Mouse (Mus musculus): Measurements from ENCODE around the gene Cfap73. TPM values are rescaled to one million over a fixed set of nuclear protein-coding genes. Genes with fewer than 3 reads are reported as not detected.

Cfap73 gene
- polyA plus RNA-seq (2017; shearing (Covaris generic)), result not detected

DNA sequence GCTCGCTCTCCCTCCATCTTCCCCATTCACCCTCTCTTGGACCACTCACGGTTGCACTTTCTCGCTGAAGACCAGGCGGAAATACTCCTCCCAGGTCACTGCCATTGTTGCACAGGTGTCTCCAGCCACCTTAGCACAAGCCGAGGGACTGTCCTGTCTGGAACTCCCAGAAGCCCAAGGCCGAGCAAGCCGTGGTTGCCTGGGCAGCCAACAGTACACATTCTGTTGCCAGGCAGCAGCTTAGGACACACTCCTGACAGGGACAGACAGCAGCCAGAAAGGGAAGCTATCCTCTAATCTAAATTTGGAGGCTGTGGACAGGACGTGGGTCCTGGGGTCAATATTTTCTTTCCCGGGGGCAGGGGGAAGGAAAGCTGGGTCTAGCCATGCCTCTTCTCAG is at the start of gene Cfap73:
Cfap73 (minus strand) TSS at position 105 of the 400 bp plus-strand sequence.

GRCm38 (mm10) chr5:120648569-120649373 is 14.7 kb upstream of the Cfap73 start, which contains the start of gene Rasal1:
Gene Rasal1, plus strand, starts transcription at chr5:120648812.

GRCm38 (mm10) chr5:120612442-120612821 is 21.6 kb downstream of the Cfap73 start, which contains the start of the genes Rita1 and Ddx54:
Gene Rita1, minus strand, starts transcription at chr5:120612589.
Gene Ddx54, plus strand, starts transcription at chr5:120612739.

GRCm38 (mm10) chr5:120588569-120589094 is 45.4 kb downstream of the Cfap73 start, which contains the start of the genes Tpcn1 and Iqcd:
Gene Tpcn1, minus strand, starts transcription at chr5:120588673.
Gene Iqcd, plus strand, starts transcription at chr5:120589016.

Other genes with a start within 250 kb of the Cfap73 start
- gene Lhx5, start 202.5 kb downstream of the Cfap73 start, polyA plus RNA-seq (2017; shearing (Covaris generic)), result not detected
- not detected for gene Sdsl, start 161.4 kb downstream of the Cfap73 start, polyA plus RNA-seq (2017; shearing (Covaris generic))
- 0.24 TPM for gene Sds, start 157.7 kb downstream of the Cfap73 start, polyA plus RNA-seq (2017; shearing (Covaris generic))
- 29.4 TPM for gene Plbd2, start 130.6 kb downstream of the Cfap73 start, polyA plus RNA-seq (2017; shearing (Covaris generic))
- 10.3 TPM for gene Slc8b1, start 123.1 kb downstream of the Cfap73 start, polyA plus RNA-seq (2017; shearing (Covaris generic))
- gene Tpcn1, start 45.6 kb downstream of the Cfap73 start, polyA plus RNA-seq (2017; shearing (Covaris generic)), result 25.3 TPM
- gene Iqcd, start 45.2 kb downstream of the Cfap73 start, polyA plus RNA-seq (2017; shearing (Covaris generic)), result 1.6 TPM
- gene Rita1, start 21.6 kb downstream of the Cfap73 start, polyA plus RNA-seq (2017; shearing (Covaris generic)), result 5.1 TPM
- gene Ddx54, start 21.5 kb downstream of the Cfap73 start, polyA plus RNA-seq (2017; shearing (Covaris generic)), result 76.0 TPM
- gene Rasal1, start 14.6 kb upstream of the Cfap73 start, polyA plus RNA-seq (2017; shearing (Covaris generic)), result 19.2 TPM
- gene Dtx1, start 77.7 kb upstream of the Cfap73 start, polyA plus RNA-seq (2017; shearing (Covaris generic)), result 240 TPM
- 3.6 TPM for gene Oas2, start 115.6 kb upstream of the Cfap73 start, polyA plus RNA-seq (2017; shearing (Covaris generic))
- 12.6 TPM for gene Oas3, start 143.4 kb upstream of the Cfap73 start, polyA plus RNA-seq (2017; shearing (Covaris generic))
- not detected for gene Oas1e, start 161.3 kb upstream of the Cfap73 start, polyA plus RNA-seq (2017; shearing (Covaris generic))
- gene Oas1c, start 178.3 kb upstream of the Cfap73 start, polyA plus RNA-seq (2017; shearing (Covaris generic)), result 16.6 TPM
- not detected for gene Oas1f, start 213.1 kb upstream of the Cfap73 start, polyA plus RNA-seq (2017; shearing (Covaris generic))
- not detected for gene Oas1h, start 227.2 kb upstream of the Cfap73 start, polyA plus RNA-seq (2017; shearing (Covaris generic))

All from CD4-positive, CD25-positive, alpha-beta regulatory T cell (primary cell).